Mouse (Mus musculus) retina, adult 2 months (tissue): ENCODE data around the gene Spin4.

ENCODE experiments used
- DNase-seq: peaks from one replicate; pipeline ENCODE4 v3.0.0-alpha.2; 2012; ENCODE audit warnings: low read depth, low spot score

Gene Spin4

GRCm38 (mm10) chrX:95026361-95026892 is at the start of gene Spin4:
Gene Spin4, minus strand, starts transcription at chrX:95026682.
- no peak for DNase-seq

- no peak for DNase-seq
These were observed 1.4 kb upstream of the Spin4 start for GRCm38 (mm10) chrX:95027907-95028306.

- no peak for DNase-seq
These were observed 612 bp downstream of the Spin4 start for GRCm38 (mm10) chrX:95025779-95026360.

DNA sequence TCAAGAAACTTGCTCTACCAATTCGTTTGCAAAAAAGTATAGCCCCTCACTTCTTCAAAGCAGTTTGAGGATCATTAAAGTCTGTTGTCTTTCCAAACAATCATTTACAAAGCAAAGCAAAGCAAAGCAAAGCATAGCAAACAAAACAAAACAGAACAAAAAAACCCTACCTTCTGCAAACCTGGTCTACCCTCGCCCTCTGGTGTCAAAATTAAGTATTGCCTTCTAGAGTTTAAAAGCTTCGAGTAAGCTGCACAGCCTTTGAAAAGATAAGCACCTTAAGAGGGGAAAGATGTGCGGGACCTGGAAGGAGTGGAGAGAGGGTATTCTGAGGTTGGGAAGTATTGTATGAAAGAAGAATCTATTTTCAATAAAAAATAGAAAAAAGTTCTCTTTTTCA is 14.4 kb downstream of the Spin4 start:
- no peak for DNase-seq

- DNase-seq: no peak
These were observed 27.6 kb downstream of the Spin4 start for GRCm38 (mm10) chrX:94998845-94999244.

DNA sequence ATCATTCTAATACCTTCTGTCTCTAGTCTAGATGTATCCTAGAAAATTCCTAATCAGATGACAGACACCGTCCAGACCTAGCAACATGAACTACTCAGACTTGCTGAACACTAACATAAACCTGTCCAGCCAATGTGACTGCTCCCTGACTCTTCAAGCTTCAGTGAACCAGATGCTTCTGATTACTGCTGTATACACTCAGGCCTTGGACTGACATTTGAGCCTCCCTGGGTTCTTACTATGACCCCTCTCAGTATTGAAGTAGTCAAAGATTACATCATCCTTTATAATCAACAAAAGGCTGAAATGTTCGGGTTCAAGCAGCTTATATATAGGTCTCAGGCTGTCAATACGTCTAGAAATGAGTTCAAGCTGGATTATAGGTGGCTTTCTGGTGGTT is 32.4 kb downstream of the Spin4 start:
- no peak for DNase-seq

DNA sequence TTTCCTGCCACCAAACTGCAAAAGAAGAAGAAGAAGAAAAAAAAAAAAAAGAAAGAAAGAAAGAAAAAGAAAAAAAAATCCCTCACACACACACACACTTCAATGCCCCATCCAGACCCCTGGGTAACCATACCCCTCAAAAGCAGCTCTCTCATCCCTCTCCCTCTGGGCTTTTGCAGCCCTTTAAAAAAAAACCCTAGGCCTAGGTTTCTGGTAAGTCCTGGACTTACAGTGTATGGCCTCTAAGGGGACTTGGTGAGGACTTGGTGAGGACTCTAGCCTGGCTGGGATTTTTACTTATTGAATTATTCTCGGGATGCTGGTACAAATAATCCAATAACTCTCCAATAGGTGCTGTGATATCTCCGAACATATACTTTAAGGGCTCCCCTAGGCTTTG is 35.6 kb downstream of the Spin4 start:
- DNase-seq: no peak

DNA sequence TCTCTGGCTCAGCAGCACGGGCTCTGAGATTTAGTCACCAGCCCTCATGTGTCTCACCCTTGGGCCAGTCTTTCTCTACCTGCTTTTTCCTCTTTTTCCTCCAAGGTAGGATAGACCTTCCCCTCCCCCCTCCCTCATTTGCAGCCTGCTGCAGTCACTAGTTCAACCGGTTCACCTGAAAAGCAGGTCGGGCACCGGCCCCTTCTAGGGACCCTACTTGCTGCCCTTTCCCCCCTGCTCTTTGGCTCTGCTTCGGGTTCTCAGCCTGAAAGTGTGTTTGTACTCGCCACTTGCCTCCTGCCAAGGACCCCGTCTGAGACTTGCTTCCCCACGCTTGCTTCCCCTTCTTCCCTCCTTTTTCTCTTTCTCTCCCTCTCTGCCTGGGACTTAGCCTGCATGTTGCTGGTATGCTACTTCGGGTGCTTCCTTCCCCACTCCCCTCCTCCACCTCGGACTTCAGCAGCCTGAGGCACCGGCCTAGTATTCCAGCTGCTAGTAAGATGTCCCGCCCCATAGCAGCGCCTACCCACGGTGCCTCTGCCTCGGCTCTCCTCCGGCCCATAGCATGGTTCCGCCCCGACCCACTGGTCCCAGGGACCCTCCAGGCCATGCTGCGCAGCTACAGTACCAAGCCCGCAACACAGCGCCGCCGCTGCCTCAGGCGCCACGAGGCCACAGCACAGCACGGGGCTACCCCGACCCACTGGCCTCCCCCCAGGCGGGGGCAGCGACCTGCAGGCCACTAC is 36.2 kb downstream of the Spin4 start:
- DNase-seq: no peak
